Mouse (Mus musculus): ENCODE measurements around the gene Atp2b2. TPM values are rescaled to one million over a fixed set of nuclear protein-coding genes. Genes with fewer than 3 reads are reported as not detected.

Gene Atp2b2
- polyA plus RNA-seq, 2 experiments = 0.55 to 0.91 TPM

- no peaks in the 10 kb centered on the region for H3K4me1 ChIP-seq (replicated peaks; ENCODE audit: control insufficient read depth in 2 of 2, insufficient read depth in 2 of 2, low read length in 1 of 2)
- 61% methylated on average over 7 of the region's 7 CpGs for WGBS (ENCODE audit: insufficient replicate concordance)
- H3K9ac ChIP-seq (replicated peaks) = no peak overlapping the region
- H3K9me3 ChIP-seq (ENCODE audit: control insufficient read depth, low read length) = no peaks in the 10 kb centered on the region
- H3K27ac ChIP-seq = no peak overlapping the region
- ATAC-seq (ENCODE audit: insufficient read depth) (no peak), DNase-seq (ENCODE audit: low read depth in 3 of 3, low spot score in 3 of 3) (no peak)
- H3K27me3 ChIP-seq (ENCODE audit: control insufficient read depth, insufficient read depth, low read length) = no peaks in the 10 kb centered on the region
- no peak overlapping the region for H3K4me2 ChIP-seq (ENCODE audit: low read depth)
- H3K4me3 ChIP-seq (ENCODE audit: insufficient read depth in 1 of 2, low read depth in 2 of 2, low read length in 2 of 2) = no peak overlapping the region
- TF ChIP-seq EP300 (IDR thresholded peaks at IDR 0.05; ENCODE audit: low read depth) (no peak), CTCF (IDR thresholded peaks at IDR 0.05; ENCODE audit: low read depth) (no peak)
- no peaks in the 10 kb centered on the region for H3K36me3 ChIP-seq (replicated peaks; ENCODE audit: control insufficient read depth, insufficient read depth, low read depth)
These were observed 16.8 kb upstream of the Atp2b2 start for GRCm38 (mm10) chr6:114059206-114059605.

- H3K4me1 ChIP-seq (replicated peaks; ENCODE audit: control insufficient read depth in 2 of 2, insufficient read depth in 2 of 2, low read length in 1 of 2) = no peaks in the 10 kb centered on the region
- no peak for TF ChIP-seq EP300 (IDR thresholded peaks at IDR 0.05; ENCODE audit: low read depth)
- no peak for TF ChIP-seq CTCF (IDR thresholded peaks at IDR 0.05; ENCODE audit: low read depth)
- H3K27me3 ChIP-seq (ENCODE audit: control insufficient read depth, insufficient read depth, low read length) = no peaks in the 10 kb centered on the region
- DNase-seq (ENCODE audit: low read depth in 3 of 3, low spot score in 3 of 3) = no peak
- no peak overlapping the region for H3K4me3 ChIP-seq (ENCODE audit: insufficient read depth in 1 of 2, low read depth in 2 of 2, low read length in 2 of 2)
- H3K4me2 ChIP-seq (ENCODE audit: low read depth) = no peak overlapping the region
- H3K36me3 ChIP-seq (replicated peaks; ENCODE audit: control insufficient read depth, insufficient read depth, low read depth) = no peaks in the 10 kb centered on the region
- no peak overlapping the region for H3K27ac ChIP-seq
- no peak overlapping the region for H3K9ac ChIP-seq (replicated peaks)
- no peak for ATAC-seq (ENCODE audit: insufficient read depth)
- WGBS (ENCODE audit: insufficient replicate concordance) = 52% methylated on average over 15 of the region's 15 CpGs
- no peaks in the 10 kb centered on the region for H3K9me3 ChIP-seq (ENCODE audit: control insufficient read depth, low read length)
These were observed 15.8 kb upstream of the Atp2b2 start for GRCm38 (mm10) chr6:114058030-114058808.

- Histone ChIP-seq H3K27ac (no peak overlapping the region), H3K9me3 (ENCODE audit: control insufficient read depth, low read length) (no peaks in the 10 kb centered on the region), H3K27me3 (ENCODE audit: control insufficient read depth, insufficient read depth, low read length) (no peaks in the 10 kb centered on the region), H3K36me3 (replicated peaks; ENCODE audit: control insufficient read depth, insufficient read depth, low read depth) (no peaks in the 10 kb centered on the region), H3K4me1 (replicated peaks; ENCODE audit: control insufficient read depth in 2 of 2, insufficient read depth in 2 of 2, low read length in 1 of 2) (no peaks in the 10 kb centered on the region), H3K4me2 (ENCODE audit: low read depth) (no peak overlapping the region), H3K9ac (replicated peaks) (no peak overlapping the region), H3K4me3 (ENCODE audit: insufficient read depth in 1 of 2, low read depth in 2 of 2, low read length in 2 of 2) (no peak overlapping the region)
- TF ChIP-seq CTCF (IDR thresholded peaks at IDR 0.05; ENCODE audit: low read depth) (no peak), EP300 (IDR thresholded peaks at IDR 0.05; ENCODE audit: low read depth) (no peak)
- ATAC-seq (ENCODE audit: insufficient read depth) (no peak), DNase-seq (ENCODE audit: low read depth in 3 of 3, low spot score in 3 of 3) (no peak)
- 77% methylated on average over 7 of the region's 7 CpGs for WGBS (ENCODE audit: insufficient replicate concordance)
These were observed 12.9 kb upstream of the Atp2b2 start for GRCm38 (mm10) chr6:114055311-114055710.

GRCm38 (mm10) chr6:114044962-114045361 is 2.5 kb upstream of the Atp2b2 start:
- H3K9me3 ChIP-seq (ENCODE audit: control insufficient read depth, low read length) = no peaks in the 10 kb centered on the region
- no peak overlapping the region for H3K4me3 ChIP-seq (ENCODE audit: insufficient read depth in 1 of 2, low read depth in 2 of 2, low read length in 2 of 2)
- 48% methylated on average over 8 of the region's 8 CpGs for WGBS (ENCODE audit: insufficient replicate concordance)
- peaks cover 21% of the 10 kb centered on the region for H3K27me3 ChIP-seq (ENCODE audit: control insufficient read depth, insufficient read depth, low read length)
- no peak overlapping the region for H3K4me2 ChIP-seq (ENCODE audit: low read depth)
- H3K36me3 ChIP-seq (replicated peaks; ENCODE audit: control insufficient read depth, insufficient read depth, low read depth) = no peaks in the 10 kb centered on the region
- H3K4me1 ChIP-seq (replicated peaks; ENCODE audit: control insufficient read depth in 2 of 2, insufficient read depth in 2 of 2, low read length in 1 of 2) = no peaks in the 10 kb centered on the region
- TF ChIP-seq CTCF (IDR thresholded peaks at IDR 0.05; ENCODE audit: low read depth) (no peak), EP300 (IDR thresholded peaks at IDR 0.05; ENCODE audit: low read depth) (no peak)
- no peak for ATAC-seq (ENCODE audit: insufficient read depth)
- no peak overlapping the region for H3K9ac ChIP-seq (replicated peaks)
- no peak overlapping the region for H3K27ac ChIP-seq
- DNase-seq (ENCODE audit: low read depth in 3 of 3, low spot score in 3 of 3) = no peak

- peaks cover 21% of the 10 kb centered on the region for H3K27me3 ChIP-seq (ENCODE audit: control insufficient read depth, insufficient read depth, low read length)
- no peak for DNase-seq (ENCODE audit: low read depth in 3 of 3, low spot score in 3 of 3)
These were observed 423 bp upstream of the Atp2b2 start for GRCm38 (mm10) chr6:114042836-114043235.

More at GRCm38 (mm10) chr6:114042836-114043235, 423 bp upstream of the Atp2b2 start:
- no peak for ATAC-seq (ENCODE audit: insufficient read depth)
- 49% methylated on average over 7 of the region's 7 CpGs for WGBS (ENCODE audit: insufficient replicate concordance)
- Histone ChIP-seq H3K4me1 (replicated peaks; ENCODE audit: control insufficient read depth in 2 of 2, insufficient read depth in 2 of 2, low read length in 1 of 2) (no peaks in the 10 kb centered on the region), H3K36me3 (replicated peaks; ENCODE audit: control insufficient read depth, insufficient read depth, low read depth) (no peaks in the 10 kb centered on the region), H3K4me2 (ENCODE audit: low read depth) (no peak overlapping the region), H3K27ac (no peak overlapping the region), H3K9ac (replicated peaks) (no peak overlapping the region), H3K9me3 (ENCODE audit: control insufficient read depth, low read length) (no peaks in the 10 kb centered on the region), H3K4me3 (ENCODE audit: insufficient read depth in 1 of 2, low read depth in 2 of 2, low read length in 2 of 2) (no peak overlapping the region)
- TF ChIP-seq EP300 (IDR thresholded peaks at IDR 0.05; ENCODE audit: low read depth) (no peak), CTCF (IDR thresholded peaks at IDR 0.05; ENCODE audit: low read depth) (no peak)

Measured in liver, embryonic 14.5 days (tissue).